In the genomic region with DNA sequence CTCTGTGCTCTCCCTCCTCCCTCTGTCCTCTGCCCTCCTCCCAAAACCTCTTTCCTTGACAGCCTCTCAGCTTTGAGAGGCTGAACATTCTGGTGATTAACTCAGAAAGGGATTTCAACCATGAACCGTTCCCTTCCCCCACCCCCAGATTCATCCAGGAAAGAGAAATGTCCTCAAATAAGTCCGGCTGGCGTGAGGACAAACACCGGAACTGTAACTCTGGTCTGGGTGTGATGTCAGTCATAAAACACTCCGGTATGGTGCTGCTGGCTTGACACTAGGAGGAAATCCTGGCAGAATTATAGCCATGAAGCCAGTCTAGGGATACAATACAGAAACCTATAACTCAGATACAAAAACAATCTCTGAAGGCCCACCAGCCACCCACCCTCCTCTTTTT, we compare ENCODE assay signal across 12 mouse cellular contexts.
A peak's percentile ranks its signal among the peaks of the same experiment; 100 is the strongest.
DNase-seq lines count a peak whose midpoint lies in the region; ATAC-seq lines count a peak whose summit lies in the region.
"Had no signal": no experiment of that assay in that cellular context is flagged by ENCODE, and none has a peak within 500 bp of the region (broad histone marks: within the 10 kb centered on the region; RNA-seq: fewer than 3 reads in every experiment).

No protein-coding gene starts in this region.

- no peaks in the 10 kb centered on the region for H3K9me3 ChIP-seq in forebrain, embryonic 14.5 days (replicated peaks; ENCODE audit: control insufficient read depth, low read length)
- no peaks in the 10 kb centered on the region for H3K9me3 ChIP-seq in forebrain, embryonic 16.5 days (ENCODE audit: control insufficient read depth, low read length)
- H3K9me3 ChIP-seq in midbrain, embryonic 12.5 days, result no peaks in the 10 kb centered on the region
- H3K9me3 ChIP-seq in midbrain, embryonic 14.5 days (ENCODE audit: control insufficient read depth, low read length), result no peaks in the 10 kb centered on the region
- H3K9me3 ChIP-seq in kidney, embryonic 15.5 days (replicated peaks), result no peaks in the 10 kb centered on the region
- H3K9me3 ChIP-seq in neural tube, embryonic 15.5 days (replicated peaks), result no peaks in the 10 kb centered on the region
- H3K9me3 ChIP-seq: forebrain, embryonic 13.5 days; hindbrain, embryonic 12.5 days; midbrain, embryonic 10.5 days had no signal

- peak; percentile 22 for DNase-seq in forebrain, embryonic 14.5 days (ENCODE audit: low spot score)
- no peak for DNase-seq in midbrain, embryonic 14.5 days
- DNase-seq in thymus, postnatal 4 days, result no peak
- DNase-seq in right cerebral cortex, postnatal 14 days, result no peak
- DNase-seq: right cerebral cortex, adult 18-20 months had no signal

- H3K9ac ChIP-seq in forebrain, embryonic 14.5 days (ENCODE audit: low read length), result no peak overlapping the region
- H3K9ac ChIP-seq in forebrain, embryonic 16.5 days (replicated peaks; ENCODE audit: low read depth, low read length), result no peak overlapping the region
- no peak overlapping the region for H3K9ac ChIP-seq in midbrain, embryonic 12.5 days (replicated peaks)
- no peak overlapping the region for H3K9ac ChIP-seq in midbrain, embryonic 14.5 days (replicated peaks; ENCODE audit: low read length)
- no peak overlapping the region for H3K9ac ChIP-seq in kidney, embryonic 15.5 days
- no peak overlapping the region for H3K9ac ChIP-seq in neural tube, embryonic 15.5 days (replicated peaks)
- H3K9ac ChIP-seq: forebrain, embryonic 13.5 days; hindbrain, embryonic 12.5 days had no signal

- WGBS in forebrain, embryonic 14.5 days, result 67% methylated on average over 5 of the region's 5 CpGs
- WGBS in forebrain, embryonic 16.5 days, result 52% methylated on average over 5 of the region's 5 CpGs
- WGBS in midbrain, embryonic 12.5 days, result 61% methylated on average over 5 of the region's 5 CpGs
- 60% methylated on average over 5 of the region's 5 CpGs for whole genome bisulfite sequencing in midbrain, embryonic 14.5 days
- 5% methylated on average over 5 of the region's 5 CpGs for WGBS in kidney, embryonic 15.5 days
- 25% methylated on average over 5 of the region's 5 CpGs for WGBS in neural tube, embryonic 15.5 days

- peaks cover 36% of the 10 kb centered on the region for H3K27me3 ChIP-seq in forebrain, embryonic 14.5 days (replicated peaks; ENCODE audit: control insufficient read depth, insufficient read depth, low read length)
- H3K27me3 ChIP-seq in forebrain, embryonic 16.5 days (replicated peaks; ENCODE audit: control insufficient read depth, insufficient read depth, low read length), result peaks cover 34% of the 10 kb centered on the region
- H3K27me3 ChIP-seq in midbrain, embryonic 12.5 days, result peaks cover 10% of the 10 kb centered on the region
- no peaks in the 10 kb centered on the region for H3K27me3 ChIP-seq in midbrain, embryonic 14.5 days (ENCODE audit: control insufficient read depth, insufficient read depth, low read length)
- H3K27me3 ChIP-seq in kidney, embryonic 15.5 days, result peaks cover 19% of the 10 kb centered on the region
- H3K27me3 ChIP-seq in neural tube, embryonic 15.5 days (replicated peaks), result 0 out of 2 replicates have a peak, but pooled peaks cover 10% of the 10 kb centered on the region

- no peak overlapping the region for H3K27ac ChIP-seq in forebrain, embryonic 14.5 days (ENCODE audit: low read depth, low read length)
- H3K27ac ChIP-seq in forebrain, embryonic 16.5 days (ENCODE audit: low read length), result no peak overlapping the region
- 0 out of 2 replicates have a peak overlapping the region, but pooled peaks have one; percentile 4 for H3K27ac ChIP-seq in midbrain, embryonic 12.5 days (replicated peaks)
- H3K27ac ChIP-seq in midbrain, embryonic 14.5 days (replicated peaks; ENCODE audit: low read depth, low read length), result no peak overlapping the region
- peak overlapping the region; percentile 71 for H3K27ac ChIP-seq in kidney, embryonic 15.5 days
- H3K27ac ChIP-seq in neural tube, embryonic 15.5 days (replicated peaks), result peak overlapping the region; percentile 63; the same call in 1 of the 2 replicates
- H3K27ac ChIP-seq: forebrain, embryonic 13.5 days; hindbrain, embryonic 12.5 days; midbrain, embryonic 10.5 days had no signal

- H3K4me2 ChIP-seq in forebrain, embryonic 14.5 days (ENCODE audit: low read length), result no peak overlapping the region
- no peak overlapping the region for H3K4me2 ChIP-seq in forebrain, embryonic 16.5 days (ENCODE audit: low read length)
- H3K4me2 ChIP-seq in midbrain, embryonic 12.5 days (replicated peaks), result no peak overlapping the region
- H3K4me2 ChIP-seq in midbrain, embryonic 14.5 days (ENCODE audit: low read length), result no peak overlapping the region
- peak overlapping the region; percentile 34 for H3K4me2 ChIP-seq in kidney, embryonic 15.5 days
- H3K4me2 ChIP-seq in neural tube, embryonic 15.5 days, result peak overlapping the region; percentile 27; the same call in 1 of the 2 replicates
- H3K4me2 ChIP-seq: forebrain, embryonic 13.5 days; hindbrain, embryonic 12.5 days had no signal

- H3K36me3 ChIP-seq in forebrain, embryonic 14.5 days (ENCODE audit: control insufficient read depth, insufficient read depth, low read length), result no peaks in the 10 kb centered on the region
- H3K36me3 ChIP-seq in forebrain, embryonic 16.5 days (ENCODE audit: control insufficient read depth, insufficient read depth), result no peaks in the 10 kb centered on the region
- H3K36me3 ChIP-seq in midbrain, embryonic 12.5 days, result no peaks in the 10 kb centered on the region
- no peaks in the 10 kb centered on the region for H3K36me3 ChIP-seq in midbrain, embryonic 14.5 days (ENCODE audit: control insufficient read depth, insufficient read depth, low read length)
- no peaks in the 10 kb centered on the region for H3K36me3 ChIP-seq in kidney, embryonic 15.5 days
- H3K36me3 ChIP-seq in neural tube, embryonic 15.5 days, result no peaks in the 10 kb centered on the region
- H3K36me3 ChIP-seq: hindbrain, embryonic 12.5 days; midbrain, embryonic 10.5 days had no signal

- H3K4me3 ChIP-seq in forebrain, embryonic 14.5 days (ENCODE audit: low read depth, low read length), result no peak overlapping the region
- no peak overlapping the region for H3K4me3 ChIP-seq in forebrain, embryonic 16.5 days (replicated peaks; ENCODE audit: low read length)
- no peak overlapping the region for H3K4me3 ChIP-seq in midbrain, embryonic 12.5 days
- H3K4me3 ChIP-seq in midbrain, embryonic 14.5 days (replicated peaks; ENCODE audit: low read depth, low read length), result no peak overlapping the region
- H3K4me3 ChIP-seq in kidney, embryonic 15.5 days (replicated peaks), result no peak overlapping the region
- no peak overlapping the region for H3K4me3 ChIP-seq in neural tube, embryonic 15.5 days (replicated peaks)
- H3K4me3 ChIP-seq: forebrain, embryonic 13.5 days; hindbrain, embryonic 12.5 days; midbrain, embryonic 10.5 days had no signal

- ATAC-seq in forebrain, embryonic 14.5 days, result no peak
- no peak for ATAC-seq in forebrain, embryonic 16.5 days
- no peak for ATAC-seq in midbrain, embryonic 12.5 days (ENCODE audit: low FRiP score, low read depth)
- no peak for ATAC-seq in midbrain, embryonic 14.5 days (ENCODE audit: low FRiP score, low TSS enrichment)
- ATAC-seq in kidney, embryonic 15.5 days (replicated peaks; ENCODE audit: low FRiP score), result 0 out of 2 replicates have a peak, but pooled peaks have one; percentile 25
- no peak for ATAC-seq in neural tube, embryonic 15.5 days (ENCODE audit: low FRiP score)
- ATAC-seq: forebrain, embryonic 13.5 days had no signal

- H3K4me1 ChIP-seq in forebrain, embryonic 14.5 days (ENCODE audit: control insufficient read depth, insufficient read depth, low read length), result no peaks in the 10 kb centered on the region
- peaks cover 3% of the 10 kb centered on the region for H3K4me1 ChIP-seq in forebrain, embryonic 16.5 days (replicated peaks; ENCODE audit: control insufficient read depth, insufficient read depth, low read length)
- H3K4me1 ChIP-seq in midbrain, embryonic 12.5 days, result 0 out of 2 replicates have a peak, but pooled peaks cover 3% of the 10 kb centered on the region
- 0 out of 2 replicates have a peak, but pooled peaks cover 12% of the 10 kb centered on the region for H3K4me1 ChIP-seq in midbrain, embryonic 14.5 days (ENCODE audit: control insufficient read depth, insufficient read depth, low read length)
- peaks cover 16% of the 10 kb centered on the region for H3K4me1 ChIP-seq in kidney, embryonic 15.5 days
- peaks cover 35% of the 10 kb centered on the region for H3K4me1 ChIP-seq in neural tube, embryonic 15.5 days

Comparison
In these comparisons a context has a peak if more than half of its experiments do, and no peak if none do; other contexts are left out.
1. H3K27ac ChIP-seq: peak in midbrain, embryonic 12.5 days (single experiment), kidney, embryonic 15.5 days (single experiment) and neural tube, embryonic 15.5 days (single experiment); none in forebrain, embryonic 14.5 days (single experiment), forebrain, embryonic 16.5 days (single experiment) and midbrain, embryonic 14.5 days (single experiment).
2. H3K4me2 ChIP-seq: peak in kidney, embryonic 15.5 days (single experiment) and neural tube, embryonic 15.5 days (single experiment); none in forebrain, embryonic 14.5 days (single experiment), forebrain, embryonic 16.5 days (single experiment), midbrain, embryonic 12.5 days (single experiment) and midbrain, embryonic 14.5 days (single experiment).